Mouse (Mus musculus): Measurements from ENCODE around the gene Cd7.

- TF ChIP-seq POLR2A (IDR thresholded peaks at IDR 0.05; ENCODE audit: insufficient read depth, low read depth, low read length) (no peak), CTCF (IDR thresholded peaks at IDR 0.05; ENCODE audit: insufficient read depth, low read depth, low read length) (no peak)
These were observed 51.6 kb downstream of the Cd7 start for GRCm38 (mm10) chr11:120987608-120988007.
